Mouse (Mus musculus): ENCODE results near the gene Ubr7. TPM values are rescaled to one million over a fixed set of nuclear protein-coding genes. Genes with fewer than 3 reads are reported as not detected.
A peak's percentile ranks its signal among the peaks of the same experiment; 100 is the strongest.

Ubr7 gene
- polyA plus RNA-seq, 1 experiment, result 9.3 TPM

DNA sequence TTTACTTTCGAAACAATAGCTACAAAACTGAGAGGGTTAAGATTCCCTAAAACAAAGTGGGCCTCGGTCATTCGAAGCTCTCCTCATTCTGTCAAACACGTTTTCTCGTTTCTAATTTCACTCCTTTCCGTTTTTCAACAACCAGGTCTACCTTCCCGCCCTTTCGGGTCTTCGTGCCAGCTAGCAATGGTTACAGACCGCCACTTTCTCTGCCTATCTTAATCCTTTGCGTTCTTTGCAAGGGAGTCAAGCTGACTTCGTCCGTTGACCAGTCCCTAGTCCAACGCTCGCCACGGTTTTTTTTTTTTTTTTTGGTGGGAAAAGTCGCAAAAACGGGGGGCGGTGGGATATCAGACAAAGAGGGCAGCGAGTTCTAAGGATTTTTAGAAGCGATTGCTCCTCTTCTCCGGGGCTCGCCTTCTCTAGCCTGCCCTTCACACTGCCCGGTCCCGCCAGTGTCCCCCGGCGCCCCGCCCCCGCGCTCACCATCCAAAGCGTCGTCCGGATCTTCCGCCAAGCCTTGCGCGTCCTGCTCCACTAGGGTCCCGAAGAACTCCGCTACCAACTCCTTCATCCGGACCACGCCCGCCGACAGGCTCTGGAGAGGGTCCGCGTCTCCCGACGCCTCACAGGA lies 595 bp upstream of the Ubr7 start:
- DNase-seq (ENCODE audit: low read depth in 1 of 2, low spot score in 2 of 2), result no peak
- WGBS, result 1% methylated on average over 46 of the region's 46 CpGs
- Histone ChIP-seq H3K27ac (ENCODE audit: insufficient read depth, low read length) (peak overlapping the region; percentile 81), H3K4me1 (ENCODE audit: control insufficient read depth, insufficient read depth, insufficient read length) (peaks cover 2% of the 10 kb centered on the region; the same call in 1 of the 2 replicates), H3K36me3 (ENCODE audit: control insufficient read depth, insufficient read depth, low read length) (no peaks in the 10 kb centered on the region; the same call in 1 of the 2 replicates), H3K27me3 (ENCODE audit: control insufficient read depth, insufficient read depth, low read length) (no peaks in the 10 kb centered on the region), H3K4me3 (ENCODE audit: extremely low read depth, insufficient read depth, insufficient read length) (peak overlapping the region; percentile 82)
- TF ChIP-seq POLR2A (IDR thresholded peaks at IDR 0.05; ENCODE audit: low read depth, low read length) (no peak), CTCF (IDR thresholded peaks at IDR 0.05; ENCODE audit: extremely low read depth, insufficient read depth, insufficient read length, insufficient replicate concordance) (no peak)

DNA sequence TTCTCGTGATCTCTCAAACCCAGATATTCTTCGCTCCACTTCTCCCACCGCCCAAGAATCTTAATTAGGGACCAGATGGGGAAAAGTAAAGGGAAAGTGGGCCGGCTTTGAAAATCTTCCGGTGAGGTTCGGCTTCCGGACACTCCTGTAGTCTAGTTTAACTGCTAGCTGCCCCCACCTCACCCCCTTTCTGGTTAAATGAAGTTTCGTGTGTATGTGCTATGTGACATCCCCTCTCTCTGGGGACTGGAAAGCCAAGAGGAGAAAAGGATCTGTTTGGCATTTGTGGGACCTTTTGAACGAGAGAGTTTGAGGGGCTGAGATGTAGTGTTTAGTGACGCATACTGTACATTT lies 613 bp downstream of the Ubr7 start, which contains the start of gene Gm20604:
TSS of gene Gm20604 (minus strand) at position 270 of the 354 bp plus-strand sequence.
- TF ChIP-seq POLR2A (IDR thresholded peaks at IDR 0.05; ENCODE audit: low read depth, low read length) (no peak), CTCF (IDR thresholded peaks at IDR 0.05; ENCODE audit: extremely low read depth, insufficient read depth, insufficient read length, insufficient replicate concordance) (no peak)
- WGBS, result under 1% methylated on average over 10 of the region's 10 CpGs
- no peaks in the 10 kb centered on the region for H3K27me3 ChIP-seq (ENCODE audit: control insufficient read depth, insufficient read depth, low read length)
- H3K36me3 ChIP-seq (ENCODE audit: control insufficient read depth, insufficient read depth, low read length), result peaks cover 3% of the 10 kb centered on the region
- H3K4me3 ChIP-seq (ENCODE audit: extremely low read depth, insufficient read depth, insufficient read length), result peak within 1 kb of the TSS; percentile 98
- H3K27ac ChIP-seq (ENCODE audit: insufficient read depth, low read length), result peak within 1 kb of the TSS; percentile 81
- no peak for DNase-seq (ENCODE audit: low read depth in 1 of 2, low spot score in 2 of 2)
- H3K4me1 ChIP-seq (ENCODE audit: control insufficient read depth, insufficient read depth, insufficient read length), result peaks cover 2% of the 10 kb centered on the region; the same call in 1 of the 2 replicates

DNA sequence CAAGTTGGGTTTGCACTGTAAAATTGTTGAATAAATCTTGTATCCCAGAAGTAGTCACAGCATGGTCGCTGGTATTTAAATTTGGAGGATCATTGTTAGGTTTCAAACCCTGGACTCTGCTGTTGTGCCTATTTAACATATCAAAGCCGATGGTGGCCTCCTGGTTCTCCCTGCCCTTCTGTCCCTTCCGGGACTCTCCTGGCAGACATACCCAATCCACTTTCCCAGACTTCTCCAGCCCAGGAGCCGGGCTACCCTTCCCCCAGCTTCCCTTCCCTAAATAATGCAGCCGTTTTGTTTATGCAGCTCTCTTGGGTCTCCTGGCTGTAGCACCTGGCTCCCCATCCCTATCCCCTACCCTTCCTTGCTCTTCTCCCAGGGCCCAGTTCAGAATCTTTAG lies 1.2 kb downstream of the Ubr7 start:
- DNase-seq (ENCODE audit: low read depth in 1 of 2, low spot score in 2 of 2), result no peak
- no peak for TF ChIP-seq POLR2A (IDR thresholded peaks at IDR 0.05; ENCODE audit: low read depth, low read length)
- no peak for TF ChIP-seq CTCF (IDR thresholded peaks at IDR 0.05; ENCODE audit: extremely low read depth, insufficient read depth, insufficient read length, insufficient replicate concordance)
- WGBS, result 22% methylated on average over 5 of the region's 5 CpGs
- peak overlapping the region; percentile 98; the same call in 1 of the 2 replicates for H3K4me3 ChIP-seq (ENCODE audit: extremely low read depth, insufficient read depth, insufficient read length)
- H3K27me3 ChIP-seq (ENCODE audit: control insufficient read depth, insufficient read depth, low read length), result no peaks in the 10 kb centered on the region
- no peak overlapping the region for H3K27ac ChIP-seq (ENCODE audit: insufficient read depth, low read length)
- H3K36me3 ChIP-seq (ENCODE audit: control insufficient read depth, insufficient read depth, low read length), result peaks cover 6% of the 10 kb centered on the region
- peaks cover 2% of the 10 kb centered on the region; the same call in 1 of the 2 replicates for H3K4me1 ChIP-seq (ENCODE audit: control insufficient read depth, insufficient read depth, insufficient read length)

DNA sequence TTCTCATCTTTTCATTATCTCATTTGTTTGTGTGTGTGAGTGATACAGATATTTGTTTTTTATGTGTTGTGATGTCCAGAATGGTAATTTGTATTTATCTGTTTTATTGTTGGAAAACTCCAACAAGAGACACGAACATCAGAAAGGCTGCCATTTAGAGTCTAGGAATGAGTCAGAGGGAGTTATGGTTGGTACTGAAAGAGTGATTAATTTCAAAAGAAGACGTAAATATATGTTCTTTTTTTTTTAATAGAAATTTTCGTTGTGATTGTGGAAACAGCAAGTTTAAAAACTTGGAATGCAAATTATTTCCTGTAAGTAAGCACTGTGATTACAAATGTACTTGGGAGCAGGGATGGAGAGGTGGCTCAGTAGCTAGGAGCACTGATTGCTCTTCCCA lies 3.9 kb downstream of the Ubr7 start:
- no peak for DNase-seq (ENCODE audit: low read depth in 1 of 2, low spot score in 2 of 2)
- WGBS, result 85% methylated on average over 3 of the region's 3 CpGs
- no peaks in the 10 kb centered on the region for H3K27me3 ChIP-seq (ENCODE audit: control insufficient read depth, insufficient read depth, low read length)
- peaks cover 2% of the 10 kb centered on the region; the same call in 1 of the 2 replicates for H3K4me1 ChIP-seq (ENCODE audit: control insufficient read depth, insufficient read depth, insufficient read length)
- no peak overlapping the region for H3K4me3 ChIP-seq (ENCODE audit: extremely low read depth, insufficient read depth, insufficient read length)
- TF ChIP-seq CTCF (IDR thresholded peaks at IDR 0.05; ENCODE audit: extremely low read depth, insufficient read depth, insufficient read length, insufficient replicate concordance), result no peak
- TF ChIP-seq POLR2A (IDR thresholded peaks at IDR 0.05; ENCODE audit: low read depth, low read length), result no peak
- H3K27ac ChIP-seq (ENCODE audit: insufficient read depth, low read length), result no peak overlapping the region
- H3K36me3 ChIP-seq (ENCODE audit: control insufficient read depth, insufficient read depth, low read length), result peaks cover 14% of the 10 kb centered on the region

DNA sequence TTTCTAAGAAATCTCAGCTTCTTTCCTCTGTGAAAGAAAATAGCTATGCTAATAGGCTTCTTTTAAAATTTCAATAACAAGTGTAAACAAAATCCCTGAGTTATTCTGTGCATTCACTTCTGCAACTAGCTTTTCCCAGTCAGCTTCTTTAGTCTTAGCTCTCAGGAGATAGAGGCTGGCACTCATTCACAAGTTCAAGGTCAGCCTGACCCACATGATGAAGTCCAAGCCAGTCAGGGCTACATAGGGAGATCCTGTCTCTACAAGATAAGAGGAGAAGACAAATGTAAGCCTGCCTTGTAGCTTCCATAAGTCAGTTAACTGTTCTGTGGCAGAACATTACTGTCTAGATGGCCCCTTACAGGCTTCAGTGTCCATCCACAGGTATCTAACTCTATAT lies 5.9 kb downstream of the Ubr7 start:
- Histone ChIP-seq H3K4me1 (ENCODE audit: control insufficient read depth, insufficient read depth, insufficient read length) (peaks cover under 1% of the 10 kb centered on the region; the same call in 1 of the 2 replicates), H3K27me3 (ENCODE audit: control insufficient read depth, insufficient read depth, low read length) (no peaks in the 10 kb centered on the region), H3K27ac (ENCODE audit: insufficient read depth, low read length) (no peak overlapping the region), H3K4me3 (ENCODE audit: extremely low read depth, insufficient read depth, insufficient read length) (no peak overlapping the region), H3K36me3 (ENCODE audit: control insufficient read depth, insufficient read depth, low read length) (peaks cover 25% of the 10 kb centered on the region)
- DNase-seq (ENCODE audit: low read depth in 1 of 2, low spot score in 2 of 2), result no peak
- TF ChIP-seq POLR2A (IDR thresholded peaks at IDR 0.05; ENCODE audit: low read depth, low read length) (no peak), CTCF (IDR thresholded peaks at IDR 0.05; ENCODE audit: extremely low read depth, insufficient read depth, insufficient read length, insufficient replicate concordance) (no peak)

DNA sequence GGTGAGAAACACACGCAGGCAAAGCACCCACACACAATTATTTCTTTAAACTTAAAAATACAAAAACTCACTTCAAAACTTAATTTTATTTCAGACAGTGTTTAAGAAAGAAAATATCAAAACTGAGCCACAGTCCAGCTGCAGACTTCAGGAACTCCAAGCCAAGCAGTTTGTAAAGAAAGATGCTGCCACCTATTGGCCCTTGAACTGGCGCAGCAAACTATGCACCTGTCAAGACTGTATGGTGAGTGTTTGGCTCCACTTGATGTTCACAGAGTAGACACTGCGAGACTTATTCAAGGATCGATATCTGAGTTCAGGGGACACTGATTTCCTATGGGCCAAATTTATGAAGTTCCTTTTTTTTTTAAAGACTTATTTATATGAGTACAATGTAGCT lies 11.2 kb downstream of the Ubr7 start:
- no peak overlapping the region for H3K4me3 ChIP-seq (ENCODE audit: extremely low read depth, insufficient read depth, insufficient read length)
- WGBS, result 94% methylated on average over 4 of the region's 4 CpGs
- H3K36me3 ChIP-seq (ENCODE audit: control insufficient read depth, insufficient read depth, low read length), result peaks cover 46% of the 10 kb centered on the region
- no peak for DNase-seq (ENCODE audit: low read depth in 1 of 2, low spot score in 2 of 2)
- H3K4me1 ChIP-seq (ENCODE audit: control insufficient read depth, insufficient read depth, insufficient read length), result no peaks in the 10 kb centered on the region
- H3K27me3 ChIP-seq (ENCODE audit: control insufficient read depth, insufficient read depth, low read length), result no peaks in the 10 kb centered on the region
- no peak overlapping the region for H3K27ac ChIP-seq (ENCODE audit: insufficient read depth, low read length)
- TF ChIP-seq POLR2A (IDR thresholded peaks at IDR 0.05; ENCODE audit: low read depth, low read length), result no peak
- no peak for TF ChIP-seq CTCF (IDR thresholded peaks at IDR 0.05; ENCODE audit: extremely low read depth, insufficient read depth, insufficient read length, insufficient replicate concordance)

- Histone ChIP-seq H3K36me3 (ENCODE audit: control insufficient read depth, insufficient read depth, low read length) (peaks cover 45% of the 10 kb centered on the region), H3K4me1 (ENCODE audit: control insufficient read depth, insufficient read depth, insufficient read length) (no peaks in the 10 kb centered on the region), H3K4me3 (ENCODE audit: extremely low read depth, insufficient read depth, insufficient read length) (no peak overlapping the region), H3K27ac (ENCODE audit: insufficient read depth, low read length) (no peak overlapping the region), H3K27me3 (ENCODE audit: control insufficient read depth, insufficient read depth, low read length) (no peaks in the 10 kb centered on the region)
- no peak for DNase-seq (ENCODE audit: low read depth in 1 of 2, low spot score in 2 of 2)
- TF ChIP-seq POLR2A (IDR thresholded peaks at IDR 0.05; ENCODE audit: low read depth, low read length) (no peak), CTCF (IDR thresholded peaks at IDR 0.05; ENCODE audit: extremely low read depth, insufficient read depth, insufficient read length, insufficient replicate concordance) (no peak)
- 95% methylated on average over 8 of the region's 8 CpGs for WGBS
Observed at GRCm38 (mm10) chr12:102771601-102772000, 13.8 kb downstream of the Ubr7 start.

All from spleen, adult 2 months (tissue).